Mouse (Mus musculus): ENCODE data around the gene Atpaf2. TPM values are rescaled to one million over a fixed set of nuclear protein-coding genes. Genes with fewer than 3 reads are reported as not detected.

The Atpaf2 gene
- total RNA-seq, 2 experiments from 2014 or later, result 29.8 to 37.0 TPM

GRCm38 (mm10) chr11:60397172-60397571 lies 21.1 kb downstream of the Atpaf2 start:
- no peak for DNase-seq

GRCm38 (mm10) chr11:60396546-60396945 lies 21.7 kb downstream of the Atpaf2 start:
- DNase-seq, result peak; percentile 27

GRCm38 (mm10) chr11:60391346-60391745 lies 26.9 kb downstream of the Atpaf2 start:
- DNase-seq, result no peak

- DNase-seq, result no peak
Observed at GRCm38 (mm10) chr11:60387944-60388343, 30.3 kb downstream of the Atpaf2 start.

- DNase-seq, result no peak
Observed at GRCm38 (mm10) chr11:60385946-60386345, 32.3 kb downstream of the Atpaf2 start.

GRCm38 (mm10) chr11:60384762-60385421 lies 33.4 kb downstream of the Atpaf2 start:
- DNase-seq, result no peak

- no peak for DNase-seq
Observed at GRCm38 (mm10) chr11:60383518-60383917, 34.7 kb downstream of the Atpaf2 start.

GRCm38 (mm10) chr11:60374481-60374880 lies 43.8 kb downstream of the Atpaf2 start:
- no peak for DNase-seq

- DNase-seq, result no peak
Observed at GRCm38 (mm10) chr11:60370431-60370830, 47.8 kb downstream of the Atpaf2 start.

- no peak for DNase-seq
Observed at GRCm38 (mm10) chr11:60369448-60369847, 48.8 kb downstream of the Atpaf2 start.

- no peak for DNase-seq
Observed at GRCm38 (mm10) chr11:60368909-60369308, 49.3 kb downstream of the Atpaf2 start.

- DNase-seq, result no peak
Observed at GRCm38 (mm10) chr11:60367256-60367655, 51.0 kb downstream of the Atpaf2 start.

- DNase-seq, result peak; percentile 24
Observed at GRCm38 (mm10) chr11:60366239-60367019, 51.8 kb downstream of the Atpaf2 start.

GRCm38 (mm10) chr11:60360631-60361201 lies 57.5 kb downstream of the Atpaf2 start:
- no peak for DNase-seq

GRCm38 (mm10) chr11:60359936-60360335 lies 58.3 kb downstream of the Atpaf2 start:
- DNase-seq, result no peak

GRCm38 (mm10) chr11:60359138-60359537 lies 59.1 kb downstream of the Atpaf2 start:
- DNase-seq, result no peak

GRCm38 (mm10) chr11:60358548-60358947 lies 59.7 kb downstream of the Atpaf2 start:
- DNase-seq, result no peak

- no peak for DNase-seq
Observed at GRCm38 (mm10) chr11:60357116-60357515, 61.1 kb downstream of the Atpaf2 start.

- no peak for DNase-seq
Observed at GRCm38 (mm10) chr11:60355952-60356351, 62.3 kb downstream of the Atpaf2 start.

- DNase-seq, result peak; percentile 96
Observed at GRCm38 (mm10) chr11:60352559-60353411, 65.5 kb downstream of the Atpaf2 start, which contains the start of the genes Tom1l2 and Drc3. TSS of gene Tom1l2 (minus strand) at chr11:60352905. TSS of gene Drc3 (plus strand) at chr11:60353329.

GRCm38 (mm10) chr11:60351925-60352371 lies 66.3 kb downstream of the Atpaf2 start:
- DNase-seq, result peak; percentile 31

GRCm38 (mm10) chr11:60351388-60351787 lies 66.9 kb downstream of the Atpaf2 start:
- no peak for DNase-seq
